Comparison of ENCODE assay signal across 21 mouse cellular contexts in genomic region chr6:135944358-135944757, GRCm38 (mm10).
A peak's percentile ranks its signal among the peaks of the same experiment; 100 is the strongest.
DNase-seq lines count a peak whose midpoint lies in the region; ATAC-seq lines count a peak whose summit lies in the region.
"Had no signal": no experiment of that assay in that cellular context is flagged by ENCODE, and none has a peak within 500 bp of the region (broad histone marks: within the 10 kb centered on the region; RNA-seq: fewer than 3 reads in every experiment).

No protein-coding gene starts in this region.

- H3K4me1 ChIP-seq in kidney, embryonic 15.5 days = peaks cover 17% of the 10 kb centered on the region
- H3K4me1 ChIP-seq: embryonic facial prominence, embryonic 15.5 days; forebrain, embryonic 10.5 days; forebrain, embryonic 12.5 days had no signal

- H3K9me3 ChIP-seq in kidney, embryonic 15.5 days (replicated peaks) = no peaks in the 10 kb centered on the region
- H3K9me3 ChIP-seq: embryonic facial prominence, embryonic 13.5 days; embryonic facial prominence, embryonic 15.5 days; forebrain, embryonic 10.5 days; forebrain, embryonic 12.5 days had no signal

- 73% methylated on average over 5 of the region's 5 CpGs for WGBS in kidney, embryonic 15.5 days

- H3K27ac ChIP-seq in kidney, embryonic 15.5 days = no peak overlapping the region
- H3K27ac ChIP-seq: embryonic facial prominence, embryonic 13.5 days; embryonic facial prominence, embryonic 15.5 days; forebrain, embryonic 10.5 days; forebrain, embryonic 12.5 days had no signal

- no peaks in the 10 kb centered on the region for H3K36me3 ChIP-seq in kidney, embryonic 15.5 days
- H3K36me3 ChIP-seq: embryonic facial prominence, embryonic 13.5 days; embryonic facial prominence, embryonic 15.5 days; forebrain, embryonic 10.5 days; forebrain, embryonic 12.5 days had no signal

- ATAC-seq in kidney, embryonic 15.5 days (replicated peaks; ENCODE audit: low FRiP score) = 0 out of 2 replicates have a peak, but pooled peaks have one; percentile 65
- ATAC-seq: forebrain, embryonic 14.5 days; forebrain, embryonic 16.5 days had no signal

- H3K4me2 ChIP-seq in kidney, embryonic 15.5 days = no peak overlapping the region
- H3K4me2 ChIP-seq: embryonic facial prominence, embryonic 13.5 days; embryonic facial prominence, embryonic 15.5 days; forebrain, embryonic 12.5 days had no signal

- DNase-seq in kidney, adult 9 months = peak; percentile 18
- DNase-seq in kidney, postnatal 4 days = no peak
- no peak for DNase-seq in kidney, postnatal 14 days
- DNase-seq: adrenal gland, adult 2 months; adrenal gland, postnatal 10 days; adrenal gland, postnatal 25 days; cerebellum, adult 11 months; cerebellum, adult 18-20 months; cerebellum, adult 8-10 months; cerebellum, adult 9-11 months; cerebellum, postnatal 14 days; cerebellum, postnatal 36 days; embryo, embryonic 11 days had no signal

- no peaks in the 10 kb centered on the region; the same call in 1 of the 2 replicates for H3K27me3 ChIP-seq in kidney, embryonic 15.5 days
- H3K27me3 ChIP-seq: embryonic facial prominence, embryonic 13.5 days; embryonic facial prominence, embryonic 15.5 days; forebrain, embryonic 12.5 days had no signal

- no peak overlapping the region for H3K9ac ChIP-seq in kidney, embryonic 15.5 days
- H3K9ac ChIP-seq: embryonic facial prominence, embryonic 13.5 days; embryonic facial prominence, embryonic 15.5 days; forebrain, embryonic 12.5 days had no signal

- no peak overlapping the region for H3K4me3 ChIP-seq in kidney, embryonic 15.5 days (replicated peaks)
- H3K4me3 ChIP-seq: embryonic facial prominence, embryonic 13.5 days; embryonic facial prominence, embryonic 15.5 days; erythroblast, embryonic 14.5 days; forebrain, embryonic 10.5 days; forebrain, embryonic 12.5 days had no signal
